Mouse (Mus musculus): ENCODE data around the gene Olfr190. TPM values are rescaled to one million over a fixed set of nuclear protein-coding genes. Genes with fewer than 3 reads are reported as not detected.
"Not testable (repeated sequence)": the region's sequence is repeated elsewhere in the genome, so short reads cannot be mapped to it uniquely, and the experiment has no call there.

Gene Olfr190
- not detected in 2 replicates for polyA plus RNA-seq (2016; fragmentation: Nextera tagmentation; extraction: Ambion mirVana)

DNA sequence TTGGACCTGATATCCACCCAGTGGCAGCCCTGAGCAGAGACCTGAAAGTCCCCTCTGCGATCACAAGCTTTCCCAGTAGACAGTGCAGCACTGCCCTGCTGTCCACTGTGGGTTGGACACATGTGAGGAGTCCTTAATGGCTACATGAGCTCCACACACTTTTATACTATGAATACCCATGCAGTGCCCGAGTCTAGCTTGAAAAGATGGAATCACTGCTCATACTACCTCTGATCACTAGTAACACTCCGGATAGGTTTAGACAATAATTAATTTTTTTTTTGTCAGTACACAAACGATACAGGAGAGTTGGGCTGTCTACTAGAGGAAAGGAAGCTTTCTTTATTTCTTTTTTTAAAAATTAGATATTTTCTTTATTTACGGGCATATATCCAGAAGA lies at the start of gene Olfr190:
Gene Olfr190 (minus strand): TSS at position 101 of the 400 bp plus-strand sequence.
- no peak within 1 kb of the TSS for H3K9ac ChIP-seq
- H3K27ac ChIP-seq: no peak within 1 kb of the TSS
- H3K9me3 ChIP-seq (replicated peaks): no peaks in the 10 kb centered on the region
- WGBS: 88% methylated on average over 5 of the region's 5 CpGs
- H3K4me3 ChIP-seq: no peak within 1 kb of the TSS
- H3K4me1 ChIP-seq: no peaks in the 10 kb centered on the region
- H3K36me3 ChIP-seq: no peaks in the 10 kb centered on the region
- ATAC-seq (ENCODE audit: low FRiP score): no peak
- H3K4me2 ChIP-seq (replicated peaks): no peak within 1 kb of the TSS
- no peaks in the 10 kb centered on the region for H3K27me3 ChIP-seq

GRCm38 (mm10) chr16:59120969-59121368 lies 43.2 kb upstream of the Olfr190 start, which contains the start of gene Olfr194:
TSS of gene Olfr194 (minus strand) at chr16:59121069.
- Histone ChIP-seq H3K9me3 (replicated peaks) (no peaks in the 10 kb centered on the region), H3K36me3 (no peaks in the 10 kb centered on the region), H3K27ac (no peak within 1 kb of the TSS), H3K9ac (no peak within 1 kb of the TSS), H3K4me2 (replicated peaks) (no peak within 1 kb of the TSS), H3K27me3 (no peaks in the 10 kb centered on the region), H3K4me3 (no peak within 1 kb of the TSS), H3K4me1 (no peaks in the 10 kb centered on the region)
- ATAC-seq (ENCODE audit: low FRiP score): no peak

GRCm38 (mm10) chr16:59111781-59112180 lies 34.0 kb upstream of the Olfr190 start, which contains the start of gene Olfr193:
TSS of gene Olfr193 (minus strand) at chr16:59111881.
- Histone ChIP-seq H3K4me3 (no peak within 1 kb of the TSS), H3K27ac (no peak within 1 kb of the TSS), H3K4me2 (replicated peaks) (no peak within 1 kb of the TSS), H3K36me3 (no peaks in the 10 kb centered on the region), H3K9ac (no peak within 1 kb of the TSS), H3K27me3 (no peaks in the 10 kb centered on the region), H3K4me1 (no peaks in the 10 kb centered on the region), H3K9me3 (replicated peaks) (no peaks in the 10 kb centered on the region)
- no peak for ATAC-seq (ENCODE audit: low FRiP score)
- WGBS: 61% methylated on average over 1 of the region's 1 CpGs

DNA sequence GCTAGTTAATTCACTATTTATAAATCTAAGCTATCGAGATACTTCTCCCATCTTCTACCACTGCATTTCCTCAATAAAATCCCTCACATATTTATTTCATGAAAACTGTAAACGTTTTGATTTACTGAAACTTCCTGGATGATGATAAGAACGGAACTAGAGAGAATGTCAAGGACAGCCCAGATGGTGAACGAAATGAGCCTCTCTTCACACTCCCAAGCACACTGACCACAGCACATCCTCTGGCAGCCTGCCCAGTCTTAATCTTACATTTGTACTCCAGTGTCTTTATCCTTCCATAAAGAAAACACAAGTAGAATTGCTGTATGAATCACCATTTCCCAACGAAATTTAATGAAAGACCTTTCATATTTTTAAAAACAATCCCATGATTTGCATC lies 30.7 kb upstream of the Olfr190 start:
- H3K27ac ChIP-seq; H3K27me3 ChIP-seq; H3K4me3 ChIP-seq; H3K36me3 ChIP-seq; ATAC-seq (ENCODE audit: low FRiP score); H3K9ac ChIP-seq; H3K9me3 ChIP-seq (replicated peaks); H3K4me1 ChIP-seq; H3K4me2 ChIP-seq (replicated peaks): not testable (repeated sequence)
- WGBS: 75% methylated on average over 5 of the region's 5 CpGs

DNA sequence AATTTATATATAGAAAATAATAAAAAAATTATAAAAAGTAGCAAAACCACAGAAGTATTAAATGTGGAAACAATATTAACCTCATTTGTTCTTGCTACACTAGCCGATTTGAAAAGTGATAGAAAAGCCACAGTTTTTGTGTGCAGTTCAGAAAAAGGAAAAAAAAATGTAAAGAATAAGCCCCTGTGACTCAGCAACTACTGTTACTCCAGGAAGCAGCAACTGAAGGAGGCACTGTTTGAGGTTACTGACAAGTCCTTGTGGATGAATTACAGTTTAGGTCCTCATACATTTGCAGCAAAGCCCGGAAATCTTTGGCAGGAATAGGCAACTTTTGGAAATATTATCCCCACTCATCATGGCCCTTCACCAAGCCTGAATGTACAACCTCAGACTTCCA lies 27.5 kb upstream of the Olfr190 start:
- Histone ChIP-seq H3K27ac (no peak overlapping the region), H3K27me3 (no peaks in the 10 kb centered on the region), H3K4me2 (replicated peaks) (no peak overlapping the region), H3K4me3 (no peak overlapping the region), H3K9me3 (replicated peaks) (no peaks in the 10 kb centered on the region), H3K36me3 (no peaks in the 10 kb centered on the region), H3K9ac (no peak overlapping the region), H3K4me1 (no peaks in the 10 kb centered on the region)
- ATAC-seq (ENCODE audit: low FRiP score): no peak
- 77% methylated on average over 2 of the region's 2 CpGs for WGBS

DNA sequence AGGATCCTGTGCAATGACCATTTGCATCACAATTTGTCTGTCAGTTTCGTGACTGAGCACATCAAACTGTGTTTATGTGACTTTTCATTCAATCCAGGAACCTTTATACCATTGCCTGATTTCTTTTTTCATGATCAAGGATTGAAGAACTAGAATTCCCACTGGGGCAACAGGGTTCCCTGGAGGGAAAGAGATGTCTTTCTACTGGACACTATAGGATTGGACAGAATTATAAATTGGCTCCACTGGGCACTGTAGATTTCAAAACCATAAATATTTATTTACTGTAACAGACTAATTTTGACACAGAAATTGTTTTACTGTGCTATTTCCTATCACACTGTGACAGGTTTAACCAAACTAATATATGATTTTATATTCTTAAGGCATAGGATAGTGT lies 11.9 kb upstream of the Olfr190 start, which contains the start of gene Olfr191:
Gene Olfr191 (minus strand): TSS at position 101 of the 400 bp plus-strand sequence.
- not testable (repeated sequence) for H3K4me3 ChIP-seq; H3K27ac ChIP-seq; H3K27me3 ChIP-seq; H3K9me3 ChIP-seq (replicated peaks); H3K4me2 ChIP-seq (replicated peaks); H3K9ac ChIP-seq; H3K36me3 ChIP-seq; ATAC-seq (ENCODE audit: low FRiP score); H3K4me1 ChIP-seq
- 33% methylated on average over 1 of the region's 1 CpGs for WGBS

- not testable (repeated sequence) for H3K4me2 ChIP-seq (replicated peaks); H3K4me1 ChIP-seq; ATAC-seq (ENCODE audit: low FRiP score); H3K27me3 ChIP-seq; H3K27ac ChIP-seq; H3K9ac ChIP-seq; H3K9me3 ChIP-seq (replicated peaks); H3K4me3 ChIP-seq; H3K36me3 ChIP-seq
- 89% methylated on average over 2 of the region's 2 CpGs for WGBS
Observed at GRCm38 (mm10) chr16:59081113-59081512, 3.3 kb upstream of the Olfr190 start.

DNA sequence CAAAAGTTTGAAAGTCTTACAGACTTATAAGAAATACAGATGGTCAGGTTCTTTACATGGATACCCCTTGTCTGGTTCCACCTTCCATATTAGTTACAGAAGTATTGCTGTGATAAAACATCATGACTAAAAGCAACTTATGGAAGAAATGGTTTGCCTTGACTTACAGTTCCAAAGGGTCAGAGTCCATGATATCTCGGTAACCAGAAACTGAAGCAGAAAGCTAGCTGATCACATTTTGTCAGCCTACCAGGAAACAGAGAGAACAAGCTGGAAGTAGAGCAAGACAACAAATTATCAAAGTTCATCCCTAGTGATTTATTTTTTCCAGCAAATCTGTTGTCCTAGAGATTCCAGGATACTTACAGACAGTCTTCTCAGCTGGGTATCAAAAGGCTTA lies 4.3 kb downstream of the Olfr190 start:
- Histone ChIP-seq H3K27ac (no peak overlapping the region), H3K9me3 (replicated peaks) (no peaks in the 10 kb centered on the region), H3K9ac (no peak overlapping the region), H3K4me3 (no peak overlapping the region), H3K36me3 (no peaks in the 10 kb centered on the region), H3K4me1 (no peaks in the 10 kb centered on the region), H3K27me3 (no peaks in the 10 kb centered on the region), H3K4me2 (replicated peaks) (no peak overlapping the region)
- ATAC-seq (ENCODE audit: low FRiP score): no peak
- WGBS: 92% methylated on average over 1 of the region's 1 CpGs

- H3K4me3 ChIP-seq: no peak overlapping the region
- ATAC-seq (ENCODE audit: low FRiP score): no peak
- no peak overlapping the region for H3K27ac ChIP-seq
- no peak overlapping the region for H3K9ac ChIP-seq
- H3K4me1 ChIP-seq: no peaks in the 10 kb centered on the region
- H3K36me3 ChIP-seq: no peaks in the 10 kb centered on the region
- no peak overlapping the region for H3K4me2 ChIP-seq (replicated peaks)
- H3K27me3 ChIP-seq: no peaks in the 10 kb centered on the region
- no peaks in the 10 kb centered on the region for H3K9me3 ChIP-seq (replicated peaks)
Observed at GRCm38 (mm10) chr16:59071755-59072154, 6.0 kb downstream of the Olfr190 start.

- H3K27me3 ChIP-seq; H3K4me3 ChIP-seq; H3K4me1 ChIP-seq; H3K9ac ChIP-seq; H3K27ac ChIP-seq; H3K36me3 ChIP-seq; ATAC-seq (ENCODE audit: low FRiP score); H3K4me2 ChIP-seq (replicated peaks); H3K9me3 ChIP-seq (replicated peaks): not testable (repeated sequence)
- WGBS: 83% methylated on average over 3 of the region's 3 CpGs
Observed at GRCm38 (mm10) chr16:59062411-59062810, 15.4 kb downstream of the Olfr190 start.

DNA sequence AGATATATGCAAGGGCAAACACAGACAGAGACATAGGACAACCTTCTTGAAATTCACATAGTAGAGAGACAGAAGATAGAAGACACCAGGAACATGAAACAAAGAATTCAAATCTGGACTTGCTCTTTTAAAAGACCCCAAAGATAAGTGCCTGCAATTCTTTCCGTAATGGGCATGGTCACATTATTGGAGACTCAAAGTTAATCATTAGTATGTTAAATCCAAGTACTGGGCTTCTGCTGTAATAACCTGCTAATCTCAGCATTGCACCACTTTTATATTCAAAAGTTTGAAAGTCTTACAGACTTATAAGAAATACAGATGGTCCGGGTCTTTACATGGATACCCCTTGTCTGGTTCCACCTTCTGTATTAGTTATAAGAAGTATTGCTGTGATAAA lies 28.5 kb downstream of the Olfr190 start:
- not testable (repeated sequence) for ATAC-seq (ENCODE audit: low FRiP score); H3K27ac ChIP-seq; H3K4me1 ChIP-seq; H3K9ac ChIP-seq; H3K4me3 ChIP-seq; H3K27me3 ChIP-seq; H3K36me3 ChIP-seq; H3K9me3 ChIP-seq (replicated peaks); H3K4me2 ChIP-seq (replicated peaks)
- 96% methylated on average over 2 of the region's 2 CpGs for WGBS

GRCm38 (mm10) chr16:59048860-59049259 lies 28.9 kb downstream of the Olfr190 start:
- Histone ChIP-seq H3K4me2 (replicated peaks) (no peak overlapping the region), H3K4me3 (no peak overlapping the region), H3K27ac (no peak overlapping the region), H3K9ac (no peak overlapping the region), H3K27me3 (no peaks in the 10 kb centered on the region), H3K36me3 (no peaks in the 10 kb centered on the region), H3K9me3 (replicated peaks) (no peaks in the 10 kb centered on the region), H3K4me1 (no peaks in the 10 kb centered on the region)
- WGBS: 86% methylated on average over 1 of the region's 1 CpGs
- no peak for ATAC-seq (ENCODE audit: low FRiP score)

DNA sequence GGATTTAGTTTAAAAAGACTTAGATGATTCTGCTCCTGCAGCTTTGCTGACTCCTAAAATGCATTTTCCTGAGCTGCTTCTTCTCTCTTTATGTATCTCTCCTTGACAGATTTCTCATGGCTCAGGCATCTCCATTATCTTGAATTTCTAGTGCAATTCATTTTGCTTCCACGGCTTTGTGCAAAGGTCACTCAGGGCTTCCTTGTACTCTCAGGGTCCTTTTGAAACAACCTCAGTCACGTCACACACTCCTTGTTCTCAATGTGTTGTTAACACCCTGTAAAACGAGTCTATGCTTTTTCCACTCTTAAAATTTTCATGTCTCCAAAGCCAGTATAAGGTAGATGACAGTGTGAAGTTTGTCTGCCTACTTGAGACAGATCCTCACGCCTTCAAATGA lies 30.2 kb downstream of the Olfr190 start:
- H3K9me3 ChIP-seq (replicated peaks): no peaks in the 10 kb centered on the region
- H3K27me3 ChIP-seq: no peaks in the 10 kb centered on the region
- H3K4me3 ChIP-seq: no peak overlapping the region
- H3K4me2 ChIP-seq (replicated peaks): no peak overlapping the region
- no peak for ATAC-seq (ENCODE audit: low FRiP score)
- no peak overlapping the region for H3K9ac ChIP-seq
- no peaks in the 10 kb centered on the region for H3K4me1 ChIP-seq
- H3K36me3 ChIP-seq: no peaks in the 10 kb centered on the region
- H3K27ac ChIP-seq: no peak overlapping the region
- 52% methylated on average over 4 of the region's 4 CpGs for WGBS

Measured in hindbrain, embryonic 12.5 days (tissue).